Mouse (Mus musculus) ES-CJ7 (cell line): ENCODE measurements around the gene Sin3a.

Source experiments
- DNase-seq: peaks from one replicate; pipeline ENCODE4 v3.0.0; 2011; ENCODE audit warnings: low read depth, low spot score

The Sin3a gene

DNA sequence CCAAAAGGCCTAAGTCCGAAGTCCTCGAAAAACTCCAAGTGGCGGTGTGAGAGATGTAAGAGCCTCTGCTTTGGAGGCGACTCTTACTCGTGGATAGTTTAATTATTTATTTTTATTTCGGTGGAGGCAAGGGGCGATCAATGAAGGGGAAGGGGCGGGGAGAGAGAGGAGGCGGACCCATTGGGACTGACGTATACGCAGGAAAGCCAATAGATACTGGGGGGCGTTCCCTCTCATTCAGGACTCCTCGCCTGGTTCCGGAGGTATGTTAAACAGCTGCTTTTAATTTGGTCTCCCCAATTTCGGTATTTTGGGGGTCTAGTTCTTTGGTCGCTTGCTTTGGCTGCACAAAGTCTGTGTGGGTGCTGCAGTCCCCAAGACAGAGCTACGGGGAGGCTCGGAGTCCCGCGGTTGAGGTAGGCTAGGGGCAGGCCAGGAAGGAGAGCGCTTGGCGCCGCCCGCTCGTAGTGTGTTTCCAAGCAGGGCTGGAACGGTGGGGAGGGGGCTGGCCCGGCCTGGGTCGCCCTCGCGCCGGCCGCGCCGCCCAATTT, at the start of gene Sin3a:
TSS of gene Sin3a (plus strand) at position 240 of the 551 bp plus-strand sequence.
- peak; percentile 81 for DNase-seq

DNA sequence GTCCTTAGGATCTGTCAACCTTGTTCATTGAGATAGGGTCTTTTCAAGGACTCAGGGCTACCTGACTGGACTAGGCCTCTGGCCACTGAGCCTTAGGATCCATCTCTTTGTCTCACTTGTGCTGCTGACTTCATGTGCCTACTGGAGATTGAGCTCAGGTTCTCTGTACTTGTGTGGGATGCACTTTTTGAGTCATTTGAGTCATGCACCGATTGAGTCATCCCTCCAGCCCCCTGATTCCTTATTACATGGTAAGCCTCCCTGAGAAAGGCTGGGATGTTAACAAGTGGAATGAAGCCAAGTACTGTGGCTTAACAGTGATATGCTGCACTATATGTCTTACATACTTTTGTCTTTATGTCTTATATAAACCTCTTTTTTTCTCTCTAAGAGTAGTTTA, 40.1 kb upstream of the Sin3a start:
- DNase-seq, result no peak

DNA sequence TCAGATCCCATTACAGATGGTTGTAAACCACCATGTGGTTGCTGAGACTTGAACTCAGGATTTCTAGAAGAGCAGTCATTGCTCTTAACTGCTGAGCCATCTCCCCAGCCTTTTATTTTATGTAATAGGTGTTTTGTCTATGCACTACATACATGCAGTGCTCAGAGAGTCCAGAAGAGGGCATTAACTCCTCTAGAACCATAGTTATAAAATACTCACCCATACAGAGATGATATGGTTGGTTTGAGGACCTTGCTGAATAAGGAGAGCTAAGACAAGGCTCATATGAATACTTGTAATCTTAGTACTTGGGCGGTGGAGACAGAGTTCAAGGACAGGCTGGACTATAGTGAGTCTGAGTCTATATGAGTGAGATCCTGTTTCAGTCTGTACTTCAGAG, 15.6 kb upstream of the Sin3a start:
- peak; percentile 23 for DNase-seq

DNA sequence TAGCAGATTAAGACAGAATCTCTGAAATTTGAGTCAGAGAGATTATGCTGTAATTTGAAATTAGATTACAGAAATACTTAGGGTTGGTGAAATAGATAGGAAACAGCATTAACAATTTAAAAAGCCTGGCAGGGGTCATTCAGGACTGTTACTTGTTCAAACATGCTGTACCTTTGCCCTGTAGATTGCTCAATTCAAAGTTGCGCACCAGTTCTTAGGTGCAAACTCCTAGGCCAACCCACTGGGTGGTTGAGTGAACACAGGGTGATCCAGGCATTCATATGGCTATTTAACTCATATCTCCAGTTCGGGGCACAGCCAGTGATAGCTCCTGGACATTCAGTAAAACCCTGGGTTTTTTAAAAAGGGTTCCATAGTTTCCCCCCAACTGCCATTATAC, 7.7 kb upstream of the Sin3a start:
- no peak for DNase-seq

DNA sequence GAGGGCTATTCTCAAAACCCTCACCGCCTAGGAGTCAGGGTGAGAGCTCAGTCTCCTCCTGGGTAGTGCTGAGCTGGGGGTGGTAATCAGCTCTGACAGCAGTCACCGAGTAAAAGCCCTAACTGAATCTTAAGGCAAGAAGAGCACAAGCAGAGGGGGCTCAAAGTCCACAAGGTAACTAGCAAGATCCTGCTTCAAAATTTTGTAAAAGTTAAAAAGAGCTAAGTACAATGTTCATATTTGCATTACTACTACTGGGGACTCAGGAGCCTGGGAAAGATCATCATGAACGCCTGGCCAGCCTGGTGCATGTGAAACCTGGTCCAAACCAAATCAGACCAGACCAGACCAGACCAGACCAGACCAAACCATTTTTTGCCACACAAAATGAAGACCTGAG, 3.6 kb upstream of the Sin3a start:
- peak; percentile 42 for DNase-seq

DNA sequence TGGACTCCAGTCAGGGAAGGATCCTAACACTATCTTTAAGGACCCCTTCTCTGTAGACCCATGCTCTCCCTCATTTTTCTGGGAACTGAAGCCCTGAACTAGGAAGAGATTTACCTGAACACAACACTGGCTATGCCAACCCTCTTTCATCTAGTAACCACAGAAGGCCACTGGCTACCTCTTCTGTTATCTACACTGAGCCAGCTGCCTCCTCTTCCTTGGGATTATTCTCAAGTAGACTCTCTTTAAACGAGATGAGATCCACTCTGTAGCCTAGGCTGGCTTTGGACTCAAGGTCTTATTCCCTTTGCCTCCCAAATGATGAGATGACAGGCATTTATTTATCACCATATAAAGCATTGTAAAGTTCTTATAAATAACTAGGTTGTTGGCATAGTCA, 1.6 kb upstream of the Sin3a start:
- no peak for DNase-seq

DNA sequence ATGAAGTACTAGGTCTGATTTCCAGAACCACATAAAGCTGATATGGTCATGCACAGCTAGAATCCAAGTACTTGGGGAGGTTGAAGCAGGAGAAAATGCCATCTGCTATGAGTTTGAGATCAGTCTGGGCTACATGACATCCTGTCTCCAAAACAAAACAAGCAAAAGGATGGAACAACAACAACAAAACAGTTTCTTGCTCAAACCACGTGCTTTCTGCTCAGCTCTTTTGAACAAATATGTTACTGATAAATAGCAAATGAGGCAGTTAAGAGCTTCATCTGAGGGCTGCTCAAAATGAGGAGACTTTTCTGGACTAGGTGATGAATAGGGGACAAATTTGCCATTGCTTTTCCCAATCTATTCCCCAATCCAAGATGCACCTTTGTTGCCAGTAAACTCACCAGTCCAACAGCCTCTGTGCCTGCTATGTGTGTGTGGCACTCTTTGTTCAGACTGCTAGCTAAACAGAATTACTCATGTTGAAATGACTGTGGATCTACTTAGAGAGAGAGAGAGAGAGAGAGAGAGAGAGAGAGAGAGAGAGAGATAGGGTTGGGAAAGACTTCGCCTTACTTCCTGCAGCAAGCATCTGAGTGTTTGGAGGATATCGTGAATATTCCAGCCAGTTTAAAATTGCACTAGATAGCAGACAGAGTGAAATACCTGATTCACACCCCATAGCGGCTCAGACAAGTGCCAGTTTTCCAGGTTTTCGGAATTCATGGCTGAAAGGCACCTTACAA, 867 bp upstream of the Sin3a start:
- no peak for DNase-seq

DNA sequence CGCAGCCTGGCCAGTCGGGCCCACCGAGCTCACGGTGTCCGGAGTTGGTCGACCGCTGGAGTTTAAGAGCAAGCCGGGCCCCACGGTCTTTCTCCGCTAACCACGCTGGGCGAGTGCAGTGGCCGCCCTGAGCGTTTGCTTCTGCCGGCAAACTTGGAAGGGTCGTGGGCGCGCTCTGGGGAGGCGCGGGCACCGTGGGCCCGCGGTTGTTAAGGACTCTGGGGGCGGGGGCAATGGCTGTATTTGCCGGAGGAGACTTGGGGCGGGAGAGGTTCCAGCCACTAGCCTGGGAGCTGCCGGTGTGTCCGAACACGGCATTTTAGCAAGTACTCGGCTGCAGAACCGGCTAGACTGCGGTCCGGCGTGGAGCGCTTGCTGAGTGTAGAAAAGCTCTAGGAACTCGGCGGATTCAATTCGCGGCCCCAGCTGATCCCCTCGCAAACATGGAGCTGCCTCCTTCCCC, 717 bp downstream of the Sin3a start:
- no peak for DNase-seq

DNA sequence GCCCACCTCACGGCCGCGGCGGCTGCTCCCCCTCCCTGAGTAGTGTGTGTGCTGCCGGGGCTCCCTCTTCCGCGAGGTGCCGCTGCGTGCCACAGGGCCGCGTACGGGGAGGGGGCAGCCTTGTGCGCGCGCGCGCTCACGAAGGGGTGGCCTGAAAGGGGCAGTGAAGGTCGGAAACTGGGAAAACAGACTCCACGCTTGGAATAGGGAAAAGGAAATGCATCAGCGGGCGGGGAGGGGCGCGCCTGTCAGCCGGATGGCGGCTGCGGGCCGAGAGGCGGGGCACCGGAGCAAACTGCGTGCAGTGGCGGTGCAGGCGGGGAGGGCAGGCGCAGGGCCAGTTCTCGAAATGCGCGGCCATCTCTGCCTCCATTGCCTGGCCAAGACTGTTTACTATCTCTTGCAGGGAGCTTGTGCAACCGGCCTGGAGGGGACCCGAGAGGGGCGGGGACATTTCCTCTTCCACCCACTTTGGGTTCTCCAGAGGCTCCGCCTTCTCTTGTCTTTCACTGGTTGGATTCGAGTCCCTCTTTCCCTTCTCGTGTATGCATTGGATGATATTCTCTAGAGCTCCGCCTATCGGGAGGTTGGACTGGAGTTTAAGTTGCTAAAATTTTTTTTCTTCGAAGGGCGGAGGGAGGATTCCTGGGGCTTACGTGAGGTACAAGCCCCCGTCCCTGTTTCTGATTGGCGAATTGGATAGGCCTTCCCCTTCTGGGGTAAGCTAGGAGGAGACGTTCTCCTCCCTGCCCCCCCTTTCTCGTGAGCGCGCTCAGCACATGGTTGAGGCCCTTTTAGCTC, 1.3 kb downstream of the Sin3a start:
- DNase-seq, result peak; percentile 100

DNA sequence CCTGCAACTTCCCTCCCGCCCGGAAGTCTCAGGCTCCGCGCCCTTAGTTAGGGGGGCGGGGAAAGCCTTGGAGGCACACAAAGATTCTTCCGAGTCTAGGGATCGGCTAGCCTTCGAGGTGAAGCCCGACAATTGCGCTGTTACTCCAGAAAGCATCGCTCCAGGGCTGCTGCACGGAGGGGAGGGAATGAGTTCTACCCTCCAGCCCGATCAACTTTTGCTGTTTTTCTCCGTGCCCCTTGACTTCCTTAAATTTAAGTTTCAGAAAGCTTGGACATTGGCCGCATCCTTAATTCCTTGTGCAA, 1.9 kb downstream of the Sin3a start:
- no peak for DNase-seq

DNA sequence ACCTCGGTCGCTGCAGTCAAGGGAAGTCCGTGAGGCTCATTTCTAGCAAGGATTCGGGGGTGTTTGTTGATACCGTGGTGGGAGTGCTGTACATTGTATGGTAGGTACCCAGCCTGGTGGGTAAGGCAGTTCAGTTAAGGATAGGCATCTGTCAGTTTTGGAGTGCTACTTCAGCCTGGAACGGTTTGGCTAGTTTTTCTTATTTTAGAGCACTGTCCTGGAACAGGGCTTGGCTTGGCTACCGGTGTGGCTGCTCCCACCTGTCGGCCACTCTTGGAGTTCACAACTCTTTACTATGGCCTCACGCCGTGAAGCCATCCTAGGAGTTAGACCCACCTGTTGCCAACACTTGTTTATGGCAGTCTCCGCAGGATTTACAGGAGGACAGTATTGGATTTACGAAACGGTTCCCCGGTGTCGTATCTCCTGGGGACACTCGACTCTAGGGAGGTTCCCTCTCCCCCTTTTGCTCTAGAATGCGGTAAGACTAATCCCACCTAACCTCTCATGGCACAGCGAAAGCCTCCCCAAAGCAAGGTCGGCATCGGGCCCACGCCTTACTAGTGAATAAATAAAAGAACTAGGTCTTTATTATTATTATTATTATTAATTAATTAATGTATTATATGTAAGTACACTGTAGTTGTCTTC, 2.5 kb downstream of the Sin3a start:
- DNase-seq, result peak; percentile 57

DNA sequence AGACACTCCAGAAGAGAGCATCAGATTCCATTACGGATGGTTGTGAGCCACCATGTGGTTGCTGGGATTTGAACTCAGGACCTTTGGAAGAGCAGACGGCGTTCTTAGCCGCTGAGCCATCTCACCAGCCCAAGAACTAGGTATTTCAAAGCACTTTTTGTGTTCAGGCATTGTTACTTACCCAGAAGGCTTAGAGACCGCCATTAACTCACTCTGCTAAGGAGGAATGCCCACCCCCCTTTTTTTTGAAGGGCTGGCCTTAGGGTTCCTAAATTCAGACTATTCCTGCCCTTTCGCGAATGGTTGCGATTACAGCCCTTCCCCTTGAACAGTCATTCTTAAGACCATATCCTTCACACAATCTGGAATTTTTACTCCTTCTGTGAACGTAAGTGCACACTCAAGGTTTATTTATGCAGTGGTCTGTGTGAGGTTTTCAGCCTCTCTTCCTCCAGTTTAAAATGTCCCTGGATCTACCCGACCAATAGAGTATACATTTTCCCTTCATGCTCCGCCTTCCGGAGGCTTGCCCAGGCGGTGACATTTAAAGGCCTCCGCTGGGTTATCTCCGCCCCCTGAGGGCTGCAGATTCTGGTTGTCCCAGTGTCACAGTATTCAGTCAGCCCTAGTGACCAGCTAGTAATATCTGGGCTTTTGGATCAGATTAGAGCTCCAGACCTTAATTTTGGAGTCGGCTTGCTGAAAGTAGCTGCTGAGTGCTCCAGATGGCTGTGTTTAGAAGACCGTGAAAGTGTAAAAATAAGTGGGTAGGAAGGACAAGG, 3.2 kb downstream of the Sin3a start:
- peak; percentile 75 for DNase-seq

DNA sequence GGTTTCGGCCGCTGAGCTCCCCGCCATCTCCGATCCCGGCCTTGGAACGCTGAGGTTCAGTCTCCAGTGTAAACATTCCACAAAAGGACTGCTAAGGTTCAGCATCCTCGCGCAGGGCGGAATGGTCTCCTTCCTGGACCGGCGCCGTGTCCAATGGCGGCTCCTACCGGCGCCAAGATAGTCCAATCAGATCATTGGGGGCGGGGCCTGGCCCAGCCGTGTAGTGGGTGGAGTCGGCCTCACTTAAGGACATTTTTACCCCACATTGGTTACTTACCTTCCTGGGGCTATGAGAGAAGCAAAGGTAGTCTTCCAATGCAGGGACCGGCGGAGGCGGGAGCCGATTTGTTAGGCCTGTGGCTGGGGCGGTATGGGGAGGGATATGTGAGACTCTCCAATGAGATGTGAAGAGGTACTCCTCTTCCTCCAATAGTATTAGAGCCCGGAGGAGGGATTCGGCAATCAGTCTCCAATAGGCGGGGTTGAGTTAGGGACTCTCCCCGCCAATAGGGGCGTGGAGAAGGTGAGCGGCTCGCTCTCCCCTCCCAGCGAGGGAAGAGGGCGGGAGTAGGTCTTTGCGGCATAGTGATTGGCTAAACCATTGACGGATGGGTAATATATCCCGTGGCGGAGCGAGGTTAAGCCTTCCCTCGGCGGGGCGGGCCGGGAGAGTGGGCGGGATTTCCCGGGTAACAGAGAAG, 4.0 kb downstream of the Sin3a start:
- peak; percentile 99 for DNase-seq

DNA sequence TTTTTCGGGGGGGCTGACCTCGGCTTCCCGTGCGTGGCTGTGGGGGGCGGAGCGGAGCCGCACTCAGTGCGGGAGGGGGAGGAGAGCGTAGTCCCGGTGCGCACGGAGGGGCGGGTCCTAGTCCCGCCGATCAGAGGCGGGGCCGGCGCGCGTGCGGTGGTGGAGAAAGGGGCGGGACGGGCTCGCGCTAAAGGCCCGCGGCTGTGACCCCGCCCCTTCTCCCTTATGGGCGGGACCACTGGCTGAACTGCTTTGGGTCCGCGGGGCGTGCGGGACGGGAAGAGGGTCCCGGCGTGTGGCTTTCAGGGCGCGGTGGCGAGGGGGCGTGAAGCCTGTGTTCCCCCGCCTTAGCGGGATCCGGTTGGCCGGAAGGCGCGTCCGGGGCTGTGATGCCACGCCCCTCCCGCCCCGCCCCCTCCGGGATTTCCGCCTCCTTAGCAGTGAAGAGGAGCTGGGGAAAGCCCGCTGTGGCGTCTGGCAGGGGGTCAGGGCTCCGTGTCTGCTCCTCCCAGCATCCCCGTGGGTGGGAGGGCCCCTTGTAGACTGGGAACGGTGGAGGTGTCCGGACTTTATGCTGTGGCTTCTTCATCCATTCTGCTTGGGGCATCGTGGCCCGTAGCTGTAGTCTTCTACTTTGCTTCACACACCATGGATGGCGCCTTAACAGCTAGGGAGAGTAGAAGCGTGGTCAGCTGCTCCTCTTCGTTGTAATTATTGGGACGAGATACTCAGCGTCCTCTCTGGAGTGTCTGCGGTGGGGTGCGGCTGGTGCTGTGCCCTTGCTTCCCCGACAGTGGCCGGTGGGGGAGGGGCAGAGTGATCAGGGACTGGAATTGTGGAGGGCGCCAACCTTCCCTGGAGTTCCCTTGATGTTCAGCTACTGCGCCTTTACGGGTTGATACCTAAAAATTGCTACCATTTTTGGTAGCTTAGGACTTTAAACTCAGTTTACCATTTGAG, 5.1 kb downstream of the Sin3a start:
- peak; percentile 93 for DNase-seq

DNA sequence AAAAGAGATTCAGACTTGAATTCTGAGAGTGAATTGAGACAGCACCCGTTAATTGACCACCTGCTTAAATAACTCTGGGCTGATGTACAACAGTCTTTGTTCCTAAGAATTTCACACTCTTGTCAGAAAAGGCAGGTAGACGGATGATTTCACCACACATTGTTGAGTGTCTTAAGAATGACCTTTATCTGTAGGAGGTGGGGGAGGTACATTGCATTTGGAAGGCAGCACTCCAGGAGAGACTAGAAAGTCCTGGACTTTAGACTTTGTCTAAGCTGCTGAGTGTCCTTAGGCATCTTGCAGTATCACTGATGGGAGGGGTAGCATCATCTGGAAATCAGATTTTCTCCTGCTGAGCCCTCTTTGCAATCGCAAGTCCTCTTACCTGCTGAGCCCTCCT, 10.4 kb downstream of the Sin3a start:
- DNase-seq, result no peak

DNA sequence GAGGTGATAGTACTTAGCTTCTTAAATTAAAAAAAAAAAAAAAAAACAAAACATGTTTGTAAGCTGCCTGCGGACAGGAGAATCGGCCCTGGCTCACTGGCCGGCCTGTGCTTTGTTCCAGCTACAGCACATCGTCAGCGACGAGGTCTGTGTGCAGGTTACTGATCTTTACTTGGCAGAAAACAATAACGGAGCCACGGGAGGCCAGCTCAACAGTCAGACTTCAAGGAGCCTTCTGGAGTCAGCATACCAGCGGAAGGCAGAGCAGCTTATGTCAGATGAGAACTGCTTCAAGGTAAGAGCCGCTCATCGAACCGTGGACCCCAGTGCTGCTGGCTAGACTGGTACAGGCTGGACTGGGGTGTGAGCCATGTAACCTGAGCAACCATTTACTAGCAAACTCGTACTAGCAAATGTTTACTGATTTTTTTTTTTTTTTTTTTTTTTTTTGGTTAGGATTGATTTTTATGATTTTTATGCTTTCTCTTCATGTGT, 45.5 kb downstream of the Sin3a start:
- peak; percentile 45 for DNase-seq

DNA sequence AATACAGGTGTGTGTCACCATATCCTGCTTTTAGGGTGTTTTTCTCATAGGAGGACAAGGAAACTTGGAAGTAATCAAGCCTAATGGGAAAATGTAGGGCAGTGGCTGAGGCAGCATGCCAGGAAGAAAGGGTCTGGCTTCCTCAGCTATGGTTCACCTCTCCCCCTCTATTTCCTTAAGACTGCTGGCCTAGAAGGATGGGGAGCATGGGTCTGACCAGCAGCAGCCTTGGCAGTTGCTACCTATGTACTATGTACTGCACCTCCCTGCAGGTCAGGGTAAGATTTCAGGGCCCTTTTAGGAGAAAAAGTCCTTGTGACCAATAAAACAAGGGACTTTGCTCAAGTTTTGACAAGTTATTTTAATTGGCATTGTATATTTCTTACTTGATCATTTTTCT, 57.8 kb downstream of the Sin3a start:
- DNase-seq, result no peak

DNA sequence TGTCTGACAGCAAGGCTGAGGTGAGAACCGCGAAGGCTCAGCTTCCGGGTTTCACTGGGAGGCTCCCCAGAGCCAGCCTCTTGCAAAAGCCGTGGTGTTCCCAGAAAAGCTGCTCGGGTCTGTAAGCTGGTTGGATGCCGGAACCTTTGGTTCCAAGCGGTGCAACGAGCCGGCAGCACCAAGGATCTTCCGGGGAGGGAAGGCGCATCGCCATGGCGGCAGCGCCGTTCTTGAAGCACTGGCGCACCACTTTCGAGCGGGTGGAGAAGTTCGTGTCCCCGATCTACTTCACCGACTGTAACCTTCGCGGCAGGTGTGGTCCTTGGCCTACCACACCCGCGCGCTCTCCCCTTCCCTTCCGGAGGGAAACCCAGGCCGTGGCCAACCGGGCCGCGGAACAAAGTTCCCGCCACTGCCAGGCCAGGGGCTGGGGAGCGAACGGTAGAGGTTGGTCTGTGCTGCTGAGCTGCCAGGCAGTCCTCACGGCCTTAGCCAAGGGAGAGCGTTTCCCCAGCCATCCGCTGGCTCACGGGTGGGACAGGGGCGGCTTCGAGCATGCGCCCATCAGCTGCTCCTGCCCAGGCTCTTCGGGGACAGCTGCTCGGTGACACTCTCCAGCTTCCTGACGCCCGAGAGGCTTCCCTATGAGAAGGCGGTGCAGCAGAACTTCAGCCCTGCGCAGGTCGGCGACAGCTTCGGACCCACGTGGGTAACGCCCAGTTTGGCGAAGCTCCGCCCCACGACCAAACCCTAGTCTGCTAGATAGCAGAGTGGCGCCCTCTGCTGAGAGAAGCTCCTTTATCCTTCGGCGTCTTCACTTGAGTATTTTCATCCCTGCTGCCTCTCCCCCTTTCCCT, 59.0 kb downstream of the Sin3a start, which contains the start of gene Man2c1:
TSS of gene Man2c1 (plus strand) at position 114 of the 857 bp plus-strand sequence.
- DNase-seq, result peak; percentile 97

DNA sequence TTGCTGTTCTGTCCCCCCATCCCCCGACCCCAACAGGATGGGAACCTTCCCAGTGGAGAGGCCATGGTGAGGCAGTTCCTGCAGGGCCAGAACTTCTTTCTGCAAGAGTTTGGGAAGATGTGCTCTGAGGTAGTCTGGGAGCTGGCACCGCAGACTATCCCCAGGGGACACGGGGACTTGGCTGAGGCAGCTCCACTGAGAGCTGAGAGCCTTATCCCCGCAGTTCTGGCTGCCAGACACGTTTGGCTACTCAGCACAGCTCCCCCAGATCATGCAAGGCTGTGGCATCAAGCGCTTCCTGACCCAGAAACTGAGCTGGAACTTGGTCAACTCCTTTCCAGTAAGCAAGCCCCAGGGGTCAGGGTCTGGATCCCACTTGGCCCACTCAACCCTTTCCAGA, 65.4 kb downstream of the Sin3a start:
- no peak for DNase-seq
